Mouse (Mus musculus): ENCODE data around the gene Scpep1. TPM values are rescaled to one million over a fixed set of nuclear protein-coding genes. Genes with fewer than 3 reads are reported as not detected.
A peak's percentile ranks its signal among the peaks of the same experiment; 100 is the strongest.
"Not testable (repeated sequence)": the region's sequence is repeated elsewhere in the genome, so short reads cannot be mapped to it uniquely, and the experiment has no call there.

Gene Scpep1
- polyA plus RNA-seq (2016; fragmentation: Nextera tagmentation; extraction: Ambion mirVana): 75.5 and 81.0 TPM in 2 replicates

DNA sequence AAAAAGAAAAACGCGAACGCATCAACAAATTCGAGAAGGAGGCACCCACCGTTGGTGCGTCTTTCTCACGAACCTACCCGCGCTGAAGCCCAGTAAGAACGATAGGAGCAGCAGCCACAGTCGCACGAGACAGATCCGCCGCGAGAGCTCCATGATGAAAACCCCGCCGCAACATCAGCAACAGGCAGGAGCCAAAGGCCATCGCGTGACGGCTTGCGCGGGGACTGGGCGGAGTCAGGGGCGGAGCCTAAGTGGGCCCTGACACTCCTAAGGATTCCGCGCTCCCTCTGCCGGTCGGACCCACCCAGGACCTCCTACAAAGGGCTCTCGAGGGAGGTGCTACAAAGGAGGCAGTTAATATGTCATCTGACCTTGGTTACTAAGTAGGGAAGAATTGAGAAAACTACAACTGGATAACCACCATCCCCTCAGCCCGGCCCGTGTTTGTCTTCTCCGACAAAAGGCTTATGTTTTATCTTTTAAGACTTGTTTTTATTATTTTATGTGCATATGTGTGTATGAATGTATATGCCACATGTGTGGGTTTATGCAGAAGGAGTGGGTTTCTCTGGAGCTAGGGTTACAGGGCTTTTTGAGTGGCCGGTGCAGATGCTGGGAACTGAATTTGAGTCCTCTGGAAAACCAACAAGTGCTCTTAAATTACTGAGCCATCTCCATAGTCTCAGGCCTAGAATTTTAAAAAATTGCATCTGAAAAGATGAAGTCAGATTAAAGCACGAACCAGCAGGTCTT is at the start of gene Scpep1:
TSS of gene Scpep1 (minus strand) at position 249 of the 753 bp plus-strand sequence.
- WGBS: 6% methylated on average over 34 of the region's 34 CpGs
- H3K4me3 ChIP-seq: peak within 1 kb of the TSS; percentile 58

DNA sequence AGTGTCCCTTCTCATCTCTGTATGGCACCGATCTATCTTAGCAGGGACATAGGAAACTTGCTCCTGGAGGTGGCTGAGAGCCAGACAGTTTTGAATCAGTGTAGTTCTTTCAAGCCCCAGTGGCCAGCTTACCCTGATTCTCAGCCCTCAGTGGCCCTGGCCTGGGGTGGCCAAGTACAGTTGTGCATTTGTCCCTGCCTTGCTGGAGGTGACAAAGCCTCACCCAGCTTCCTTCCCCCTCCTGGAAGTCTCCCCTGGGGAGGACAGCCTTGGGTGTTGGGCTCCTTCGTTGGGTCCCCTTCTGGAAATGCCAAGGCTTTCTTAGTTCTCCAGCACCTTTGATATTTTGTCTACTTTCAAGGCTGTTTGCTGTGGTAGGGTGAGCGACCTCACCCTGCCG is 48.5 kb upstream of the Scpep1 start:
- WGBS: 86% methylated on average over 4 of the region's 4 CpGs
- no peaks in the 10 kb centered on the region for H3K36me3 ChIP-seq
- no peak overlapping the region for H3K27ac ChIP-seq (replicated peaks)
- no peaks in the 10 kb centered on the region for H3K9me3 ChIP-seq (replicated peaks)
- DNase-seq (ENCODE audit: low spot score): no peak
- H3K4me1 ChIP-seq: peaks cover 16% of the 10 kb centered on the region
- no peak overlapping the region for H3K4me3 ChIP-seq
- H3K27me3 ChIP-seq (ENCODE audit: low read depth, poor library complexity, severe bottlenecking): peaks cover 27% of the 10 kb centered on the region

More for the DNA sequence above, at the start of gene Scpep1:
- H3K27me3 ChIP-seq (ENCODE audit: low read depth, poor library complexity, severe bottlenecking): no peaks in the 10 kb centered on the region
- peak; percentile 96 for DNase-seq (ENCODE audit: low spot score)
- peaks cover 25% of the 10 kb centered on the region for H3K36me3 ChIP-seq
- H3K27ac ChIP-seq (replicated peaks): peak within 1 kb of the TSS; percentile 85
- peaks cover 23% of the 10 kb centered on the region for H3K4me1 ChIP-seq
- no peaks in the 10 kb centered on the region for H3K9me3 ChIP-seq (replicated peaks)

- WGBS: 69% methylated on average over 6 of the region's 6 CpGs
- Histone ChIP-seq H3K27ac (replicated peaks) (no peak overlapping the region), H3K4me3 (no peak overlapping the region), H3K4me1 (peaks cover 22% of the 10 kb centered on the region), H3K27me3 (ENCODE audit: low read depth, poor library complexity, severe bottlenecking) (peaks cover 33% of the 10 kb centered on the region), H3K36me3 (no peaks in the 10 kb centered on the region), H3K9me3 (replicated peaks) (no peaks in the 10 kb centered on the region)
- no peak for DNase-seq (ENCODE audit: low spot score)
These were observed 47.8 kb upstream of the Scpep1 start for GRCm38 (mm10) chr11:89003078-89003477.

GRCm38 (mm10) chr11:89002621-89003020 is 47.4 kb upstream of the Scpep1 start:
- DNase-seq (ENCODE audit: low spot score): no peak
- Histone ChIP-seq H3K27me3 (ENCODE audit: low read depth, poor library complexity, severe bottlenecking) (peaks cover 37% of the 10 kb centered on the region), H3K4me1 (peaks cover 22% of the 10 kb centered on the region), H3K27ac (replicated peaks) (no peak overlapping the region), H3K9me3 (replicated peaks) (no peaks in the 10 kb centered on the region), H3K36me3 (no peaks in the 10 kb centered on the region), H3K4me3 (no peak overlapping the region)
- WGBS: 86% methylated on average over 5 of the region's 5 CpGs

GRCm38 (mm10) chr11:89002068-89002467 is 46.8 kb upstream of the Scpep1 start:
- 95% methylated on average over 5 of the region's 5 CpGs for WGBS
- peaks cover 37% of the 10 kb centered on the region for H3K27me3 ChIP-seq (ENCODE audit: low read depth, poor library complexity, severe bottlenecking)

GRCm38 (mm10) chr11:89001569-89001968 is 46.3 kb upstream of the Scpep1 start:
- DNase-seq (ENCODE audit: low spot score): no peak
- Histone ChIP-seq H3K4me3 (no peak overlapping the region), H3K27me3 (ENCODE audit: low read depth, poor library complexity, severe bottlenecking) (peaks cover 37% of the 10 kb centered on the region), H3K27ac (replicated peaks) (no peak overlapping the region), H3K9me3 (replicated peaks) (no peaks in the 10 kb centered on the region), H3K4me1 (peaks cover 22% of the 10 kb centered on the region), H3K36me3 (no peaks in the 10 kb centered on the region)
- WGBS: 97% methylated on average over 7 of the region's 7 CpGs

More at GRCm38 (mm10) chr11:89002068-89002467, 46.8 kb upstream of the Scpep1 start:
- DNase-seq (ENCODE audit: low spot score): no peak
- no peak overlapping the region for H3K27ac ChIP-seq (replicated peaks)
- H3K4me3 ChIP-seq: no peak overlapping the region
- peaks cover 22% of the 10 kb centered on the region for H3K4me1 ChIP-seq
- H3K9me3 ChIP-seq (replicated peaks): no peaks in the 10 kb centered on the region
- no peaks in the 10 kb centered on the region for H3K36me3 ChIP-seq

- H3K27me3 ChIP-seq (ENCODE audit: low read depth, poor library complexity, severe bottlenecking): peaks cover 37% of the 10 kb centered on the region
- no peaks in the 10 kb centered on the region for H3K36me3 ChIP-seq
- H3K27ac ChIP-seq (replicated peaks): no peak overlapping the region
- 0 out of 2 replicates have a peak overlapping the region, but pooled peaks have one; percentile 52 for H3K4me3 ChIP-seq
- H3K9me3 ChIP-seq (replicated peaks): no peaks in the 10 kb centered on the region
- DNase-seq (ENCODE audit: low spot score): no peak
- peaks cover 22% of the 10 kb centered on the region for H3K4me1 ChIP-seq
These were observed 45.2 kb upstream of the Scpep1 start for GRCm38 (mm10) chr11:89000527-89000819.

GRCm38 (mm10) chr11:88999723-89000526 is 44.7 kb upstream of the Scpep1 start:
- no peak for DNase-seq (ENCODE audit: low spot score)
- H3K27ac ChIP-seq (replicated peaks): peak overlapping the region; percentile 46
- no peaks in the 10 kb centered on the region for H3K9me3 ChIP-seq (replicated peaks)
- peaks cover 22% of the 10 kb centered on the region for H3K4me1 ChIP-seq
- WGBS: 25% methylated on average over 33 of the region's 33 CpGs
- peaks cover 37% of the 10 kb centered on the region for H3K27me3 ChIP-seq (ENCODE audit: low read depth, poor library complexity, severe bottlenecking)
- H3K36me3 ChIP-seq: no peaks in the 10 kb centered on the region
- H3K4me3 ChIP-seq: peak overlapping the region; percentile 52

GRCm38 (mm10) chr11:88998974-88999722 is 43.9 kb upstream of the Scpep1 start, which contains the start of gene Trim25:
Gene Trim25 (plus strand): TSS chr11:88999376.
- H3K27ac ChIP-seq (replicated peaks): peak within 1 kb of the TSS; percentile 46
- WGBS: 2% methylated on average over 48 of the region's 48 CpGs
- peak; percentile 50 for DNase-seq (ENCODE audit: low spot score)
- H3K27me3 ChIP-seq (ENCODE audit: low read depth, poor library complexity, severe bottlenecking): peaks cover 37% of the 10 kb centered on the region
- H3K9me3 ChIP-seq (replicated peaks): no peaks in the 10 kb centered on the region
- peaks cover 22% of the 10 kb centered on the region for H3K4me1 ChIP-seq
- no peaks in the 10 kb centered on the region for H3K36me3 ChIP-seq
- H3K4me3 ChIP-seq: peak within 1 kb of the TSS; percentile 52

GRCm38 (mm10) chr11:88998406-88998805 is 43.1 kb upstream of the Scpep1 start:
- no peaks in the 10 kb centered on the region for H3K9me3 ChIP-seq (replicated peaks)
- no peak overlapping the region for H3K4me3 ChIP-seq
- no peak overlapping the region for H3K27ac ChIP-seq (replicated peaks)
- DNase-seq (ENCODE audit: low spot score): no peak
- H3K36me3 ChIP-seq: no peaks in the 10 kb centered on the region
- H3K4me1 ChIP-seq: peaks cover 22% of the 10 kb centered on the region
- WGBS: 14% methylated on average over 3 of the region's 3 CpGs
- peaks cover 37% of the 10 kb centered on the region for H3K27me3 ChIP-seq (ENCODE audit: low read depth, poor library complexity, severe bottlenecking)

DNA sequence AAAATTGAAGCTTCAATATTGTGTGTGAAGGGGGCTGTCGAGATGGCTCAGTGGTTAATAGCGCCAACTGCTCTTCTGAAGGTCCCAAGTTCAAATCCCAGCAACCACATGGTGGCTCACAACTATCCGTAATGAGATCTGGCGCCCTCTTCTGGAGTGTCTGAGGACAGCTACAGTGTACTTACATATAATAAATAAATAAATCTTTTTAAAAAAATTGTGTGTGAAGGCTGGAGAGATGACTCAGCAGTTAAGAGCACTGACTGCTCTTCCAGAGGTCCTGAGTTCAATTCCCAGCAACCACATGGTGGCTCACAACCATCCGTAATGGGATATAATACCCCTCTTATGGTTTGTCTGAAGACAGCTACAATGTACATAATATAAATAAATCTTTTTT is 42.1 kb upstream of the Scpep1 start:
- 87% methylated on average over 5 of the region's 5 CpGs for WGBS
- DNase-seq (ENCODE audit: low spot score); H3K9me3 ChIP-seq (replicated peaks); H3K27ac ChIP-seq (replicated peaks); H3K36me3 ChIP-seq; H3K4me3 ChIP-seq: not testable (repeated sequence)
- peaks cover 16% of the 10 kb centered on the region for H3K4me1 ChIP-seq
- H3K27me3 ChIP-seq (ENCODE audit: low read depth, poor library complexity, severe bottlenecking): peaks cover 37% of the 10 kb centered on the region

DNA sequence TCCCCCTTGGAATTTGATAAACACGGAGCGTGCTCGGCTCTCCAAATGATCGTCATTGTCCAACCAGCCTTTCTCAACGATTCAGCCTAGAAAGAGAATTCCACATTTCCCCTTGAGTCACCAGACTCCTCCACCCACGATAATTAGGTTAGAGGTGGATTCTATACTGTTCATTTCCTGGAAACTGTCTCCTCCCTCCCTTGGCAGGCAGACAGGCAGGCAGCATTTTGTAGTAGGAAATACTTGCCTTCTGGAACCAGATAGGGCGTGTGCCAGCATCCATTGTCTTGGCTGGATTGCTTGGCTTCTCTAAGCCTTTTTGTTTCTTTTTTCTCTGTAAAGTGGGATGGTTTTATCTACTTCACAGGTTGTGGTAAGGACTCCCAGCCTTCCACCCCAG is 41.2 kb upstream of the Scpep1 start:
- Histone ChIP-seq H3K4me3 (no peak overlapping the region), H3K4me1 (peaks cover 16% of the 10 kb centered on the region), H3K27ac (replicated peaks) (no peak overlapping the region), H3K9me3 (replicated peaks) (no peaks in the 10 kb centered on the region), H3K27me3 (ENCODE audit: low read depth, poor library complexity, severe bottlenecking) (peaks cover 35% of the 10 kb centered on the region), H3K36me3 (peaks cover 3% of the 10 kb centered on the region)
- no peak for DNase-seq (ENCODE audit: low spot score)
- WGBS: 86% methylated on average over 7 of the region's 7 CpGs

Data from midbrain, embryonic 10.5 days (tissue).